Mouse (Mus musculus): ENCODE data around the gene Foxj3.

DNA sequence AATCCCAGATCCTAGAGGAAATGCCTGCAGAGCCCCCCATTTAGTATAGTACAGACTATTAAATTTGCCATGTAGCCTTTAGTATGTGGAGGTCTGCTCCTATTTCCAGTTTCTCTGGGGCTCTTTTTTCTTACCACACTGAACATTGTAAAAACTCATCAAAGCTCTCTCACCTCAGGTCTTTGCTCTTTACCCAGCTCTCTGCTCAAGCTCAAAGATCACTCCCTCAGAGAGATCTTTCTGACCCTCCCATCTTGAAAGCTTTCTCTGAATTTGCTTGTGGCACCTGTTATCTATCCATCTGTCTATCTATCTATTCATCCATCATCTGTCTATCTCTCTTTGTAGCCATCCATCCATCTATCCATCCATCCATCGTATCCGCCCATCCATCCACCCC, 128.4 kb downstream of the Foxj3 start:
- TF ChIP-seq CTCF (IDR thresholded peaks at IDR 0.05; ENCODE audit: low read depth) (no peak), EP300 (optimal IDR thresholded peaks at IDR 0.05) (no peak)

Data from stomach, postnatal 0 days (tissue).